Mouse (Mus musculus): ENCODE results near the gene Ptprr.

Gene Ptprr

GRCm38 (mm10) chr10:116266561-116267433 is 248.8 kb downstream of the Ptprr start:
- no peak for DNase-seq (ENCODE audit: low read depth, low spot score)

GRCm38 (mm10) chr10:116267434-116267822 is 249.4 kb downstream of the Ptprr start:
- DNase-seq (ENCODE audit: low read depth, low spot score) = no peak

- DNase-seq (ENCODE audit: low read depth, low spot score) = no peak
Observed at GRCm38 (mm10) chr10:116268343-116268742, 250.3 kb downstream of the Ptprr start.

- no peak for DNase-seq (ENCODE audit: low read depth, low spot score)
Observed at GRCm38 (mm10) chr10:116270646-116271469, 252.8 kb downstream of the Ptprr start.

DNA sequence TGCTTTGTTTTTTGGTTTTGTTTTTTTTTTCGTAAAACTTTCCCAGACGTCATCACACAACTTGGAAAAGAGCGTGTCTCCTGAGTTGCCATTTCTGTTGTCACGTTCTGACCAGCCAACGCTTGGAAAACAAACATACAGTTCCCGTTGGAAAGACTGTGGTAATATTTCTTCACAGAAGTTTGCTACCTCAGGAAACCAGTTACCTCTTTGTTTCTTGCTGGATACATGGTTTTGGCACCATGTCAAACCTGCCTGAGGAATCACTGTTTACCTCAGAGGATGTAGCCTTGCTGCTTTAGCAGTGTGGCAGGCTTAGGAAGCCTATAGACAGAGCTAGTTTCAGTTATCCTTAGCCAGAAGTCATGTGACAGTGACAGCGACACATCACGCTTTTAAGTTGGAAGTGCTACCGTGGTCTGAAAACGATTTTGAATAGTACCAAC is 253.5 kb downstream of the Ptprr start:
- DNase-seq (ENCODE audit: low read depth, low spot score) = no peak

DNA sequence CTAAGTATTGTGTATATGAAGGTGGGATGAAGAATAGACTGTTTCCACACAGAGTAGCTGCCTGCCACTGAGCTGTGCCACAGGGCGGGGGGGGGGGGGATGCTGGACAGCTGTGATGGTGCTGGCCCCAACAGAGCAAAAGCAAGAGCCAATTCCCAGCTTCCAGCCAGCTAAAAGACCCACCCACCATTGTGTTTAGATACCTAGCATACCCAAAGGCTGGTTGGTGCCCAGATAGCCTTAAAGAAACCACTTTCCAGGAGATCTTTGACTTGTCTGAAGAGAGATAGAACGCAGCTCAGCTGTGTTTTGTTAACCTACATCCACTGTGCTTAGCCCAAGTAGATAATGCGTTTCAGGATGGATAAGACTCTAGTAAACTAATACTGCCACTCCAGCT is 254.1 kb downstream of the Ptprr start:
- no peak for DNase-seq (ENCODE audit: low read depth, low spot score)

GRCm38 (mm10) chr10:116275280-116275679 is 257.3 kb downstream of the Ptprr start, which contains the start of gene Ptprb:
Gene Ptprb (plus strand): TSS chr10:116275523.
- DNase-seq (ENCODE audit: low read depth, low spot score) = no peak

DNA sequence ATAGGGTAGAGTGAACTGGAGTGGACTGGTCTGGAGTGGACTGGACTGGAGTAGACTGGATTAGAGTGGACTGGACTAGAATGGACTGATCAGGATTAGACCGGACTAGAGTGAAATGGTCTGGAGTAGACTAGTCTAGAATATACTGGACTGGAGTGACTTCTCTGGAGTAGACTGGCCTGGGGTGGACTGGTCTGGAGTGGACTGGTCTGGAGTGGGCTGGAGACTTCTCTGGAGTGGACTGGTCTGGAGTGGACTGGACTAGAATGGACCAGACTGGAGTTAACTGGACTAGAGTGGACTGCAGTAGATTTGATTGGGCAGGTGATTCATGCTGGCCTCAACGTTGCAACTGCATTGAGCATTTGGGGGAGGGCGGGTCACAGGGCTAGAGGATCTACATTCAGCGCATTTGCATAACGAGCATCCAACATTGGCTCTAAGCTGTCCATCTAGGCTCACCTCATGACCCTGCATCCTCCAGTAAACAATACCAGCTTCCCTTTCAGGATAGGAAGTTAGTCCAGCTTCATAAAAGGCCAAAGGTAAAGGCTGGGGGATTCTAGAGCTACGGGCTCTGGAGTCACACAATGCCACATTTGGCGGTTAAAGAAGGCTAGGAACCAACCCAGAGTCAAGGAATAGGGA is 268.8 kb downstream of the Ptprr start:
- DNase-seq (ENCODE audit: low read depth, low spot score) = no peak

DNA sequence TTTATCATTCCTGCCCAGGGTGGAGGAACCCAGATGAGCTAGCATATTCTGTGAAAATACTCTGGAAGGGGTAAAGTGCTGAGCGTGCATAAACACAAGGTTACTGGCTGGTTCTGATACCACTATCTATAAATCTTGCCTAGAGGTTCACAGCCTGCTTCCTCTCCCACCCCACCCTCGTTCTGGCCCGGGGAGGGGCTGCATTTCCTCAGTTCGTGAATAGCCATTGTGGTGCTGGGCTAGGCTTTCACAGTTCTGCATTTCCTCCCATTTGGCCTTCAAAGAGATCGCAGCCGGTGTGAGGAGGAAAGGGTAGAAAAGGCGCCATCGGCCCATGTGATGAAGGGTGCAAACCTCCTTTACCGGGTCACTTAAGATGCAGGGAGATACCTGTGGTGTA is 270.1 kb downstream of the Ptprr start:
- no peak for DNase-seq (ENCODE audit: low read depth, low spot score)

DNA sequence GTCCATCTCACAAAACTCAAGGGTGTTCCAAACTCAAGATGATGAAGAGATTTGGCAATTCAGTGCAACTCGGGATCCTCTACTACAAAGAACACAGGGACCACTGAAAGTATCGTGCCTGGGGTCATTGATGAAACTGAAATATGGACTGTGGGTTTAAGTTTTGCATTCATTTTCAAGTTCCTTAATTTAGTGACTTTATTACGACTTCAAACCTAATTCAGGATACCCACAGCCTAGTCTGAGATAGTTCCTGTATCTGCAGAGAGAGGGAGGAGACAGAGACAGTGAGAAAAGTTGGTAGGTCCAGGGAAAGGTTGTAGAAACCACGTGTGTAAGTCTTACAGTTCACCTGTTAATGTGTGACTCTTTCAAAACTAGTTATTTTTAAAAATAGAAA is 272.5 kb downstream of the Ptprr start:
- no peak for DNase-seq (ENCODE audit: low read depth, low spot score)

DNA sequence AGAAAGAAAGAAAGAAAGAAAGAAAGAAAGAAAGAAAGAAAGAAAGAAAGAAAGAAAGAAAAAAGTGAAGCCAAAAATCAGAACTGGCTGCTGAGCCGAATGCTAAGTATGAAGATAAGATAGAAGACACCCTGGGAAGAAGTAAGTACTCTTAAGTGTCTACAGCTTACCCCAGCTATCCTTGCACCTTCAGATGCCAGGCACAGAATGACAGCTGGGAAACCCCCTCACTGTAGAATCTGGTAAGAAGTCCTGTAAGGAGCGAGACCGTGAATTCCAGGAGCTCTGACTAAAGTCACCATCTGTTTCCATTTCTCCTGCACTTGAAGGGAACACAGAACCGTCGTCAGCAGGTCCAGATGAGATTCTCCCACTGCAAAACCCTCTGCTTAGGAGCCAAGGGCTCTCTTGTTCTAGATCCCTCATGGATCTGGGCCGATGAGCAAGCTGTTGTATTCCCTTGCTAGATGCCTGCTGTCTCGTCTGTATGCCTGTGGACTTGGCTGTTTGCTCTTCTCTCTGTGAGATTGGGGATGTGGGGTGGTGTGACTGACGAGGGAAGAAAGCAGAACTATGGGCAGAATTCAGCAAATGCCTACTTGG is 273.2 kb downstream of the Ptprr start:
- no peak for DNase-seq (ENCODE audit: low read depth, low spot score)

DNA sequence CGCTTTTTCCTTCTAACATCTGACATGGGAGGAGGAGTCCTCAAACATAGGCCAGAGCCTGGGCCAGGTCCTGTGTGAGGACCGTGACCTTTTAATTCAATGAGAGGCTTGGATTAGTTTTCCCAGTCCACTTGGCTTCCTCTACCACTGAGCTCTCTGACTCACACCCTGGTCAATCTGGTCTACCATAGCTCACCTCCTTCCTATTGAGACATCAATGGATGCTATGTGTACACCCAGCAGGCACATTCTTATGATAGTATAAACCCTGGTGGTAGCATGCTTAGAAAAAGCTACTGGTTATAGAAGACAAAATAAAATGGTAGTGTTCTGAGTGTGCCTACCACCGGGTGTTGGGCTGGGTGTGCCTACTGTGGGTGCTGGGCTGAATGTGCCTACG is 278.4 kb downstream of the Ptprr start:
- DNase-seq (ENCODE audit: low read depth, low spot score) = no peak

DNA sequence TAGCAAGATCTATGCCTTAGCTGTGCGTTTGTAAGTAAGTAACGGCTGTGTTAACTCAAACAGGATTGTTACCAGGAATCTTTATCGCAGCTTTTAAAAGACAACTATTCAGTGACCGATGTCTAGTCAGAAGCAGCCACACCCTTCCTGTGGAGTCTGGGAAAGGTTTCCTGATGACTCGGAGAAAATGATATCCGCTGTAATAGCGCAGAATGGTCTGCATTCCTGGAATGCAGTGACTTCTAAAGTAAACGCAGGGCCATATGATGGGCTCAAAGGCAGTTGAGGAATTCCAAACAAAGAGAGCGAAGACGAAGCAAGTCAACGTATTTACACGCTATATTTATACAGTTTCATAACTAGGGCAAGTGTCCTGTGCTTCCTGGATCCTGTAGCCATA is 279.8 kb downstream of the Ptprr start:
- DNase-seq (ENCODE audit: low read depth, low spot score) = peak; percentile 43

DNA sequence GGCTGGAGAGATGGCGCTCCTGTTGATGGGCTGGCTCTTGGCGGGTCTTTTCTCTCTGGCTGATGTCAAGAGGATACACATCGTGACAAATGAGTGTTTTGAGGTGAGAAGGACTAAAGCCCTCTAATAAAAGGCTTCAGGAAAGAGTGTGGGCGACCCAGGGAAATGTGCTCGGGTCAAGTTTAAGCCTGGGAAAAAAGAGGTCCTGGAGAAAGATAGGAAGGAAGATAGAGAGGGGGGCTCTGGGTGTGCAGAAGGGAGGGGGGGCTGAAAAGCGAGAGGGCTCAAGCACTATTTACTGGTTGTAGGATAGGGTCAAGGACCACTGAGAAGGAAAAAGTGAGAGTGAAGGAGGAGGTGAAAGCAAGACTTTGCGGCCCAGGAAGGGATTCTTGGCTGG is 282.8 kb downstream of the Ptprr start:
- no peak for DNase-seq (ENCODE audit: low read depth, low spot score)

GRCm38 (mm10) chr10:116301258-116301657 is 283.2 kb downstream of the Ptprr start:
- DNase-seq (ENCODE audit: low read depth, low spot score) = peak; percentile 54

GRCm38 (mm10) chr10:116304355-116304754 is 286.3 kb downstream of the Ptprr start:
- DNase-seq (ENCODE audit: low read depth, low spot score) = no peak

DNA sequence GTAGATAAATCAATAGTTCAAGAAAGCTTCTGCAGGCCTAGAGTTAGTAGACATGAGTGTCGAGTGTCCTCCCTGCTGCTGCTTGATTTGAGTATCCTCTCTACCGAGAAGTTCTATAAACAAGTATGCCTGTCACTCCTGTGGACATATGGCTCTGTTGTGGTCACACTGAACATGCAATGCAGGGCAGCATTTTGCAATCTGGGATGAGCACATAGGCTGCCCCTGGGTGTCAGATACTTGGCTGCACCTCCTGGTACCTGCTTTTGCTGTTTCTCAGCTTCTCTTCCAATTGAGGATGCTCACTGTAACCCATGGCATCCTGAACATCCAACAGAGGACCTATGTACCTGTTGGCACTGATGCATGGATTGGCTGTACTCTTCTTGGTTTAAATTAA is 291.4 kb downstream of the Ptprr start:
- no peak for DNase-seq (ENCODE audit: low read depth, low spot score)

GRCm38 (mm10) chr10:116310516-116311210 is 292.6 kb downstream of the Ptprr start:
- DNase-seq (ENCODE audit: low read depth, low spot score) = no peak

DNA sequence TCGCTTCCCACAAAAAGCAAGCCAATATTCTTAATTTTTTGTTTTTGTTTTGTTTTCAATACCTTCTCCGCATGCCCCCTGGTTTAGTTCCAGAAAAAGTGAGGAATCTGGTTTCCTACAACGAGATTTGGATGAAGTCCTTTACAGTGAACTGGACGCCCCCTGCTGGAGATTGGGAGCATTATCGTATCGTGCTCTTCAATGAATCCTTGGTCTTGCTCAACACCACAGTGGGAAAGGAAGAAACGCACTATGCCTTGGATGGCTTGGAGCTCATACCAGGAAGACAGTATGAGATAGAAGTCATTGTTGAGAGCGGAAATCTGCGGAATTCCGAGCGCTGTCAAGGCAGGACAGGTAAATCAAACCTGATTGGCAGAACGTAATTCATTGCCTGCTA is 301.2 kb downstream of the Ptprr start:
- DNase-seq (ENCODE audit: low read depth, low spot score) = peak; percentile 83

All from mesoderm, embryonic 11.5 days (tissue).